Mouse (Mus musculus) right cerebral cortex, postnatal 36 days (tissue): ENCODE data around the gene Dgki.

ENCODE experiments used
- DNase-seq, 2 experiments: peaks; one replicate each; pipeline ENCODE4 v3.0.0; 2022; ENCODE audit warnings: low spot score in 2 of 2, mixed read lengths in 1 of 2

Dgki gene

DNA sequence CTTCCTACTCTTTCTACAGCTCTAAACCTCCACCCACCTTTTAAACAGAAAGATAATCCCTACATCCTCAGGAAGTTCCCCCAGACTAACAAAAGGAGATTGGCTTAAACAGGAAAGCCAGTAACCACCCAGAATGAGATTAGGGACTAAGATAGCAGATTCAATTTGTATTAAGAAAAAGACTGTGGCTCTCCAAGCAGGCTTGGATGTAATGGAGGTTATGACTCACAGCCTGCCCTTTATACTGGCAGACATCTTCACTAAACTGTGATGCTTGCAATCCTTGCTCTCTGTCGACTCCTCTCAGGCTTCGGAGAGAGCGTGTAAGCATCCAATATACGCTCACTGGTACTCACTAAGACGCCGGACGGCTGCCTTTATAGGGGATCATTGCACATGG is 236.7 kb downstream of the Dgki start:
- DNase-seq = no peak

DNA sequence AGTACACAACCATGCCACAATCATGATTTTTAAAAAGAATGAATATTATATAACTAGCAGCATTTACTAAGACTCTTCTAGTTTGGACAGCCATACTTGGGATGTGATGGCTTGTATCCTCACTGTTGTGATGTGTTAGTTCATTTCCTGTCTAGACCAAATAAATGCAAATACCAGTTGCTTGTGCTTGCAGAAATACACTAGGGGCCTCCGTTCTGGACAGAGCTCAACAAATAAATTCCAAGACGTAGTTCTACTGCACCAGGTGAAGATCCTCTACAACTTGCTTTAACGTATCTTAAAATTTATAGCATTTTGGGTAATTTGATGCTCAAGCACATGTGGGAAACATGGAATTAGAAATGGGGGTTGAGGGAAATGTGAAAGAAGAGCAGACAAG is 239.9 kb downstream of the Dgki start:
- no peak for DNase-seq

DNA sequence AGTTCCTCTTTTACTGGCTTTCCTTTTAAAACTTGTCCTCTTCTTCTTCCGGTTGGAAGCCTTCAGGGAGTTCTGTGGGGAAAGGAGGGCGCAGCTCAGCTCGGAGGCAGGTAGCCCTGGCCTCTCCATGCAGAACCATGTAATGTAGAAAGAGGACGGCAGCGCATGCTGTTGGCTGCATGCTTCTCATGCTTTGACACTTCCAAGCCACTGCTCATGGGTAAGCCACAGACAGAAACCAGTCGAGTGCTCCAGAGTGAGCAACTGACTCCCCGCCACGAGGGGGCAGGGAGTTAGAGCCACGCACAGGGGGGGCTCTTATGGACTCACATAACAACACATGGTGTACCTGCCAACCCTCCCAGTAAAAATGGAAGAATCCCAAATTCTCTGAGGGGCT is 242.0 kb downstream of the Dgki start:
- DNase-seq = no peak

DNA sequence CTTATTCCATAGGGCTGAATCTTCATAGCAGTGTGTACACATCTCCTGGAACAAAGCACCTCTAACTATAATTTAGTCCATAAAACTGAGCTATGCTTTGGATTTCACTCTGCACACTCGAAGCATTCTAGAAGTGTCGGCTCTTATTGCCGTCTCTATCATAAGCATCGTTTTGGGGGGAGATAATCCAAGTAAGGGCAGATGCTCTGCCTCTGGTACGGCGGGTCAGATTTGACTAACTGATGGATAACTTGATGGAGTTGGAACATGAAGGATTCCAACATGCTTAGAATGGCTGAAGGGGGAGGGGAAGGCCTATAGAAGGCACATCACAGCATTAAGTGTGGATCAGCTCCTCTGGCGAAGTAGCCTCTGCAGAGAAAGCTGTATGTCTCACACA is 242.4 kb downstream of the Dgki start:
- no peak for DNase-seq

DNA sequence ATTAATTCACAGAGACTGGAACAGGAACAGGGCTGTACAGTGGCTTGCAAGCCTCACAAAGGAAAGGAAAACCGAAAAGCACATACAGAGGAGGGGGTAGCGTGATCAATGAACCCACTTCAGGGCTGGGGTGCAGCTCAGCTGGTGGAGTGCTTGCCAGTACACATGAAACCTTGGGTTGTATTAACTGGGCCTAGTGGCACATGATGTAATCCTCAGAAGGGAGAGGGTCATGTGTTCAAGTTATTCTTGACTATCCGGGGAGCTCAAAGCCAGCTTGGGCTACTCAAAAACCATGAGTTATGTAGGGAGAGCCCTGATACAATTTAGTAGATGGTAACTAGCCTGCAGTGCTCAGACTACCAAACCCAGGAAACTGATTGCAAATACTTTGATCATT is 244.3 kb downstream of the Dgki start:
- DNase-seq = no peak

DNA sequence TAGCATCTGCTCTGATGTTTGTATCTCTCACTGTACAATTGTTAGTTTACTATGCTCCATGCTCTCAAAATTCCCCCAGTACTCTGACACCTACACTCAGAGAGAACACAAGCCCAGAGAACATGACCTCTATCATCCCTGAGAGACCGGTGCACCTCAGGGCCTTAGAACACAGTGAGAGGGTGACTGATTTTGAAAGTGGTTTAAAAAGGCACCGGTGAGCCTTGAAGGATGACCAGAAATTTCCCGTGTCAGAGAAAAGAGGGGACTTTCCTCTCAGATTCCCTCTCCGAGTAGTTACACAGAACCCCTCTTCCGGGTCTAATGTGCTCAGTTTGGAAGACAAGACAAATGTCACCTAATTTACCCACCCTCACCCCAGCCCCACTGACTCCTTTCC is 244.9 kb downstream of the Dgki start:
- no peak for DNase-seq

DNA sequence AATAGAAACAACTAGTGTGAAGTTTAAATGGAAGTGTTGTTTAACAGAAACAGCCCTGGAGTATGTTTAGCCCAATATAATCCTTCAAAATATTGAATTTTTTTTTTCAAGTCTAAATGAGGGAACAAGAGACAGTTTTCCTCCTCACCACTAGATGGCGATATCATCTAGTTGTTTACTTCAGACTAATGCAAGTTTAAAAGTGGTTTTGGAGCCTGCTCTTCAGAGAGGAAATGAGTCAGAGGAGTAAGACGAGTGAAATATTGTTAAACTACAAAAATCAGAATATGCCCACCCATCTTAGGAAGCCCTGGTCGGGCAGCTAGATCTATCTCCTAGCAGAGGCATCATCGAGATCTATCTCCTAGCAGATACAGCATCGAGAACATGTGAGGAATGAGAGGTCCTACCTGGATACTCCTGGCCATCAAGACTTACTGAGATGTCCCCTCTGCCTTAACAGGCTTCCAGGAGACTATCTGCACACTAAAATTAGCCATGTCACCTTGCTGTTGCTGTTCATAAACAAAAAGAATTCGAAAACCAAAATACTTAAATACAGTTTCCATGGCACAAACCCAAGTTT is 245.5 kb downstream of the Dgki start:
- no peak for DNase-seq

DNA sequence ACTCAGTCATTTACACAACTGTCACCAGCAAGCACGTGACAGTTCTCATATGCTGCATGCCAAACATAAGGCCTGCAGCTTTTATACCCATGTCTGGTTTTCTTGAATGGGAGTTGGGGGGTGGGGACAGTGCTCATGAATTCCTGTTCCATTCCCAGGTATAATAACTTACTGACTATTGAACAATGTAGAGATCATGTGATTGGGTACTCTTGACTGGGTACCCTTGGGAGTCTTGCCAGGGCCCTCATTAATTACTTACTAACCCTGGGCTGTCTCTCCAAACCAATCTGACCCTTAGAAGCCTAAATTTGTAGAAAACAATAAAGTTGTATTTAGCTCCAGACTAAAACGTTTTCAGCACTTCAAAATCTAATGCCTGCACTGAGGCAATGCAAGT is 246.6 kb downstream of the Dgki start:
- no peak for DNase-seq

DNA sequence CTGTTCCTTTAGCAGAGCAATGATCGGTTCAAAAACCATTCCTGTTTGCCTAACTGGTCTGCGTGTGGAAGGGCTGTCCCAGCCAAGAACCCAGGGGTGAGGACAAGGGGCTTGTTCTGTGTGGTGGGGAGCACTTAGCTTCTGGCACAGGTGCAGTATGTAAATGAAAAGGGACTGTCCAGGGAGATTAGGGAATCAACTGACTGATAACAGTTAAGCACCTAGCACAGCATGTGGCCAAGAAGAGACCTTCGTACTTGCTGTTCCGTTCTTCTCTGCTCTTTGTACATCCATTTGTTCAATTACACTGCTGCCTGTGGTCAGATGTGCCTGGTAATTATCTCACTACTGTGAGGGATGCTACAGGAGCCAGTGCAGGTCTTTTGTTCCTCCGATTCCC is 248.3 kb downstream of the Dgki start:
- no peak for DNase-seq

- DNase-seq = no peak
Measured at GRCm38 (mm10) chr6:37051150-37051549, 248.8 kb downstream of the Dgki start.

- DNase-seq = no peak
Measured at GRCm38 (mm10) chr6:37047611-37048129, 252.3 kb downstream of the Dgki start.

GRCm38 (mm10) chr6:37046152-37046788 is 253.7 kb downstream of the Dgki start:
- peak; percentile 49 to 55 for DNase-seq

GRCm38 (mm10) chr6:37044796-37045195 is 255.2 kb downstream of the Dgki start:
- no peak for DNase-seq

- no peak for DNase-seq
Measured at GRCm38 (mm10) chr6:37038444-37038843, 261.5 kb downstream of the Dgki start.

DNA sequence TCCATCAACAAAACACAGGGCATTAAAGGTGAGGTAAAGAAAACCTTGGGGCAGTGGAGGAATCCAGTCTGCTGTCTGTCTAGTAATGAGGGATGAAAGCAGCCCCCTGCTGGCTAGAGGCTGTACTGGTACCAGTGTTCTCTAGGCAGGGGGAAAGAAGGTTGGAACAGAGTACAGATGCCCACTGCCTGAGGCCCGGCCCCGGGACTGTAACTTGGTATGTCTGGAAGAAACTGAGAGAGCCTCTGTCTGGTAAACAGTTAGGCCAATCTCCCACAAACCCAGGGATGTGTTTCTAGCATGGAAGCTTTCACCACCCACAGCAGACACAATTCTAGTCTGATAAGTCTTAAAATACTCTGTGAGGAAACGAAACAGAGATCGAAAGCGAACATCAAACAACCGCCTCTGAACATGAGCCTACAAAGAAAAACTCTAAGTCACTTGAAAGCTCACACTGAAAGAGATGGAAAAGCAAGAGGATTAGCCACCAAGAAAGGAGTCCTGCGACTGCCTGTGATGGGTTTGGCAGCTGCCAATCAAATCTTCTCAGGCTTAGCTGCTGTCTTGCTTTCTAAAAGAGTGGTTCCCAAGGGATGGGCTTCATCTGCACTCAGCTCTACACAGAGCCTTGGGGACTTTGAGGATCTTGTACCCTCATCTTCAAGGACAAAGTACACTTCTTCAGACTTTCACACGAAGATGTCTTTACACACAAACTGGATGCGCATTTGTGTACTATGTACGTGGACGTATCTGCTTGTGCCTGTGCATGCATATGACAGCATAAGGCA is 262.7 kb downstream of the Dgki start:
- no peak for DNase-seq

DNA sequence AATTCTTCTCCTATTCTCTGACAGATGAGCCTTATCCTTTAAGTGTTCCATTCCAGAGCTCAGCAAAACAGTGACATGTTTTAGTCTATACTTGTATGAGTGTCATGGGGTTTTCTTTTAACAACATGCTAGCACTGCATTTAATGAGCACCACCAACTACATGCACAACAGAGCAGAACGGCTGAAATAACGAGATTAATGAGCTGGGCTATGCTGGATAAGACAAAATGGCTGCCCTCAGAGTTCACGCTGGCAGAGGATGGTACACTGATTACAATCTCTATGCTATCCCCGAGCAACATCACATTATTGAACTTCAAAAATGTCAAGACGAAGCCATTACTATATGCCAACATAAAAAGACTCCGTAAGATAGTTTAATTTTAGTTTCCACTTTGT is 264.3 kb downstream of the Dgki start:
- DNase-seq = no peak

- no peak for DNase-seq
Measured at GRCm38 (mm10) chr6:37030986-37031385, 269.0 kb downstream of the Dgki start.

DNA sequence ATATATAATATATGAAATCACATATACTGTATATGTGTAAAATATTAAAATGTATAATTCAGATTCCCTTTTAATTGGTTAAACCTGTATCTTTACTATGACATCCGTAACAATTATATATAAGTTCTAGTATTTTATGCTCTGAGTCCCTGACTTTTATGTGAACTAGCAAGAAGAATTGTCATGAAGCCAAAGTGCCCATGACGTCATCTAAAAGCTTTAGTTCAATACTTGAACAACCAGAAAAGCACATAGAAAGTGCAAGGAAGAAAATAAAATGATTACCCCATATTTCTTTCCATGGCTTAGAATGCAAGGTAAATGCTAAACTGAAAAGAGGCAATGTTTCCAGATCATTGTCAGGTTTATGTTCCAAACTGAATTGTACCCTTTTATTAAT is 269.6 kb downstream of the Dgki start:
- no peak for DNase-seq

DNA sequence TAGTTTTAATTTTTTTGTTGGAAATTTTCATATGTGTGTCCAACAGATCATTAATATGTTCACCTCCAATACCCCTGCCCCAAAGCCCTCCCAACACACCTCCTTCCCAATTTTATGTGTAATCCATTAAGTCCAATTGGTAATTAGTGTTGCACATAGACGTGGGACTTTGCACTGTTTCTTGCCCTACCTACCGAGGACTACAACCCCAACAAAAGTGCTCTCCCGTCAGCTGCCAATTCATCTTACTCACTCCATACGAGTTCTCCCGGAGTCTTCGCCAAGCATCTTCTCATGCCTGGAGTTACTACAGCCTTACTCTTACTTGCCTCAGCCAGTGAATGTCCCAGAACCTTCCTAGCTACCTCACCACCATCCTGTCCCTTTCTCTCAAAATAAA is 271.1 kb downstream of the Dgki start:
- no peak for DNase-seq

DNA sequence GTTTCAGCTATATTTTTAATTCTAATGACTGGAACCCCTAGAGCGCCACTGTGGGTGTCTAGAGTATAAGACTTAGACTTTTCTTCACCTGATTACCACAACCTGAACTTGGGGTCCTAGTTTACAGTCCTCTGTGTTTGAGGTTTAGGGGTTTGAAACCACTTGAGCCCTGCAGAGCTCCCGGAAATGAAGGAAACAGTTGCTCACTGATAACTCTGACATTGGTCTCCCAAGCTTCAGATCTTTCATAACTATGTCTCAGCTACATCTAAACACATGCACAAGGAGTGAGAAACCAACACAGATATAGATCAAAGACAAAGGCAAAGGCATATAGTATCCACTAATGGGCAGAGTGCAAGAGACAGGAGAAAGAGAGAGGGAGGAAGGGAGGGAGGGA is 271.7 kb downstream of the Dgki start:
- DNase-seq = no peak

- DNase-seq = no peak
Measured at GRCm38 (mm10) chr6:37026343-37027243, 273.4 kb downstream of the Dgki start.

- DNase-seq = no peak
Measured at GRCm38 (mm10) chr6:37016046-37016445, 283.9 kb downstream of the Dgki start.
